Mouse (Mus musculus) lung, postnatal 0 days (tissue): ENCODE measurements around the gene Dact3. TPM values are rescaled to one million over a fixed set of nuclear protein-coding genes. Genes with fewer than 3 reads are reported as not detected.

Source experiments
- ATAC-seq: fragments of 200-750 bp; cut with Nextera tagmentation; 2 replicates; pipeline ENCODE4 v1.8.0; 2017; ENCODE audit warnings: moderate library complexity
- DNase-seq: peaks from one replicate; pipeline ENCODE4 v3.0.0-alpha.2; 2016; ENCODE audit warnings: low spot score
- H3K27ac ChIP-seq: fragments of 300-500 bp; sonication (generic); 2 replicates; pipeline ENCODE4 v1.5.1; 2014; ENCODE audit warnings: antibody characterized with exemption, mild to moderate bottlenecking, low read length, mixed read lengths
- H3K27me3 ChIP-seq: fragments of 300-500 bp; sonication (generic); replicated peaks from 2 replicates; pipeline ENCODE4 v1.6.1; 2014; ENCODE audit warnings: low read length, mixed read lengths; ENCODE audit not compliant: insufficient read depth
- H3K36me3 ChIP-seq: fragments of 300-500 bp; sonication (generic); 2 replicates; pipeline ENCODE4 v1.6.1; 2014; ENCODE audit warnings: low read length, mixed read lengths; ENCODE audit not compliant: insufficient read depth
- H3K4me1 ChIP-seq: fragments of 300-500 bp; sonication (generic); 2 replicates; pipeline ENCODE4 v1.6.1; 2014; ENCODE audit warnings: antibody characterized with exemption, low read depth, low read length, mixed read lengths; ENCODE audit not compliant: insufficient read depth
- H3K4me2 ChIP-seq: fragments of 300-500 bp; sonication (generic); replicated peaks from 2 replicates; pipeline ENCODE4 v1.6.1; 2014; ENCODE audit warnings: low read depth, mild to moderate bottlenecking, low read length, moderate library complexity, mixed read lengths
- H3K4me3 ChIP-seq: fragments of 300-500 bp; sonication (generic); 2 replicates; pipeline ENCODE4 v1.5.1; 2014; ENCODE audit warnings: low read depth, low read length
- H3K9ac ChIP-seq: fragments of 300-500 bp; sonication (generic); replicated peaks from 2 replicates; pipeline ENCODE4 v1.6.1; 2014; ENCODE audit warnings: low read depth, mild to moderate bottlenecking
- H3K9me3 ChIP-seq: fragments of 300-500 bp; sonication (generic); 2 replicates; pipeline ENCODE4 v1.6.1; 2016; ENCODE audit warnings: low read length, mixed read lengths
- CTCF ChIP-seq: IDR thresholded peaks from 2 replicates; pipeline ENCODE4 v1.5.1; 2016; ENCODE audit warnings: antibody characterized with exemption, mild to moderate bottlenecking
- EP300 ChIP-seq: IDR thresholded peaks from 2 replicates; pipeline ENCODE4 v1.6.1; 2016; ENCODE audit warnings: antibody characterized with exemption, mild to moderate bottlenecking, control low read depth
- WGBS: fragments of 180-500 bp; shearing (Covaris S2); extraction: QIAGEN DNeasy Blood & Tissue Kit; methylation state at CpG from one replicate; pipeline ENCODE4 v1.1.7; 2014; 5-methylcytosine and 5-hydroxymethylcytosine counted together
- polyA plus RNA-seq: library from polyadenylated mRNA; unstranded; fragments of >200 nt; fragmentation: Nextera tagmentation; extraction: Ambion mirVana; gene quantifications from 2 replicates; pipeline ENCODE4 v1.2.1, GENCODE M21; 2015

Gene Dact3
- polyA plus RNA-seq, 1 experiment from 2014 or later, result 4.3 TPM

DNA sequence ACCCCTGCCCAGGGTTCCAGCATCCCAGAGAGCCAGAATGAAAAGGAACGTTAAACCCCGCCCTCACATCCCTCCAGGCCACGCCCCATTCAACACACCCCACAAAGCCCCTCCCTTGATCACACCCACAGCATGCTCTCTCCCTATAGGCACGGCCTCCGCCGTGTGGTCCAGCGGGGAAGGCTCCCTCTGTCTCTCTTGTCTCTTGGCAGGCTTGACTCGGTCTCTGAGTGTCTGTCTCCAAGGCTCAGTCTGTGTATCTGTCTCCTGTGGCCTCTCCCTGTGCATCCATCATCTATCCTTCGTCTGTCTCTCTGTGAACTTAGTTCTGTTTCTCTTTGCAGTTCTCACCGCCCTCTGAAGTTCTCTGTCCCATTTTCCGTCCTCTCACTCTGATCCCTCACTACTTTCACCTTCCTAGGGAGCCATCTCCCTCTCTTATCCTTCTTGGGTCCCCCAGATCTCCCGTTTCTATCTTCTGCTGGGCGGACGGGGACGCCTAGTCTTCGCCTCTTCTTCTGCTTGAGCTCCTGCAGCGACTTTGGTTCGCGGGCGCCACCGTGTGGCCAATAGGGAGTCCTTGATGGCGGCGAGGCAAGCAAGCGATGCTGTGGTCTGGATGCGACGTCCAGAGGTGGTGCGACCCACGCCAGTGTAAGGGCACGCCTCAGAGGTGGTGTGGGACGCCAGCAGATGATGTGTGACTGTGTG is 16.7 kb downstream of the Dact3 start, which contains the start of gene Gng8:
TSS of gene Gng8 (plus strand) at position 146 of the 711 bp plus-strand sequence.
- Histone ChIP-seq H3K27ac (peak within 1 kb of the TSS; percentile 69), H3K4me1 (0 out of 2 replicates have a peak, but pooled peaks cover 3% of the 10 kb centered on the region), H3K36me3 (no peaks in the 10 kb centered on the region), H3K27me3 (peaks cover 15% of the 10 kb centered on the region), H3K4me2 (peak within 1 kb of the TSS; percentile 59), H3K9me3 (no peaks in the 10 kb centered on the region), H3K4me3 (peak within 1 kb of the TSS; percentile 26; the same call in 1 of the 2 replicates), H3K9ac (no peak within 1 kb of the TSS)
- DNase-seq (peak; percentile 93), ATAC-seq (peak; percentile 83)
- TF ChIP-seq CTCF (peak; percentile 99), EP300 (no peak)
- under 1% methylated on average over 27 of the region's 30 CpGs for WGBS

GRCm38 (mm10) chr7:16892352-16892730 is 17.2 kb downstream of the Dact3 start:
- WGBS, result 33% methylated on average over 9 of the region's 9 CpGs
- H3K9ac ChIP-seq, result no peak overlapping the region
- no peak overlapping the region for H3K4me2 ChIP-seq
- TF ChIP-seq CTCF, result no peak
- TF ChIP-seq EP300, result no peak
- no peaks in the 10 kb centered on the region for H3K9me3 ChIP-seq
- H3K4me3 ChIP-seq, result no peak overlapping the region
- ATAC-seq, result no peak
- H3K4me1 ChIP-seq, result 0 out of 2 replicates have a peak, but pooled peaks cover 3% of the 10 kb centered on the region
- peaks cover 15% of the 10 kb centered on the region for H3K27me3 ChIP-seq
- H3K36me3 ChIP-seq, result no peaks in the 10 kb centered on the region
- H3K27ac ChIP-seq, result no peak overlapping the region
- DNase-seq, result no peak

DNA sequence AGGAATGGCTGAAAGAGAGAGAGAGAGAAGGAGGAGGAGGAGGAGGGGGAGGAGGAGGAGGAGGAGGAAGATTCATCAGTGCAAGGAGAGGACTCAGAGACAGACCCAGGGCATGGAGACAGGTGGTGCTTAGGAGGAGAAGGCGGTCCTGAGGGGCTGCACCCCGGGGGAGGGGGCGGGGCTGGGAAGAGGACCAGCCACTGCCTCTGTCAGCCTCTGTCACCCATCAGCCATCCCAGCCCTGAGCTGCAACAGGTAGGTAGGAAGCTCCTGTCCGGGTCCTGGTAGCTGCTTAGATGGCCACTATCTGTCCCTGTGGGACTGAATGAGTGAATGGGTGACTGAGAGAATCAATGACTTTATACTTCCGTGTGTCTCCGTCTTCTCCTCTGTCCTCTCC is 18.5 kb downstream of the Dact3 start:
- no peak overlapping the region for H3K4me3 ChIP-seq
- H3K27me3 ChIP-seq, result peaks cover 15% of the 10 kb centered on the region
- WGBS, result 14% methylated on average over 6 of the region's 6 CpGs
- 0 out of 2 replicates have a peak, but pooled peaks cover 3% of the 10 kb centered on the region for H3K4me1 ChIP-seq
- H3K9ac ChIP-seq, result no peak overlapping the region
- DNase-seq (no peak), ATAC-seq (no peak)
- H3K36me3 ChIP-seq, result no peaks in the 10 kb centered on the region
- TF ChIP-seq CTCF, result no peak
- no peak for TF ChIP-seq EP300
- H3K9me3 ChIP-seq, result no peaks in the 10 kb centered on the region
- H3K27ac ChIP-seq, result no peak overlapping the region
- no peak overlapping the region for H3K4me2 ChIP-seq

DNA sequence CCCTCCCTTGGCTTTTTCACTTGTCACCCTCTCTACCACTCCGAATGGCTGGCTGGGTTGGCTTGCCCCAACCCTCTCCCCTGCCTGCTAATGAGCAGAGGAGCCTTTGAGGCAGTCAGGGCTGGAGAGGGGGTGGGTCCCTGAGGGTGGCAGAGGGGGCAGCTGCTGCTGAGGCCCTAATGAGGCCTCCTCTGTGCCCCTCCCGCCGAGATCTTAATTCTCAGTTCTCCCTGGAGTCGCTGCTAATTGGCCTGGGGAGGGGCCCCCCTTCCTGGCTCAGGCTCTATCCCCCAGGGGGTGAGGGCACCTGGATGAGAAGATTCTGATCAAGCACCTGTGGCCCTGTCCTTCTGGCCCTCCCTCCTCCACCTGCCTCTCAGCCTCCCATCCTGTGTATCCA is 19.2 kb downstream of the Dact3 start:
- Histone ChIP-seq H3K36me3 (no peaks in the 10 kb centered on the region), H3K9me3 (no peaks in the 10 kb centered on the region), H3K4me1 (0 out of 2 replicates have a peak, but pooled peaks cover 3% of the 10 kb centered on the region), H3K27me3 (peaks cover 15% of the 10 kb centered on the region), H3K4me3 (no peak overlapping the region), H3K9ac (no peak overlapping the region), H3K27ac (no peak overlapping the region), H3K4me2 (no peak overlapping the region)
- ATAC-seq, result no peak
- no peak for DNase-seq
- TF ChIP-seq EP300 (no peak), CTCF (no peak)
- 11% methylated on average over 4 of the region's 4 CpGs for WGBS

DNA sequence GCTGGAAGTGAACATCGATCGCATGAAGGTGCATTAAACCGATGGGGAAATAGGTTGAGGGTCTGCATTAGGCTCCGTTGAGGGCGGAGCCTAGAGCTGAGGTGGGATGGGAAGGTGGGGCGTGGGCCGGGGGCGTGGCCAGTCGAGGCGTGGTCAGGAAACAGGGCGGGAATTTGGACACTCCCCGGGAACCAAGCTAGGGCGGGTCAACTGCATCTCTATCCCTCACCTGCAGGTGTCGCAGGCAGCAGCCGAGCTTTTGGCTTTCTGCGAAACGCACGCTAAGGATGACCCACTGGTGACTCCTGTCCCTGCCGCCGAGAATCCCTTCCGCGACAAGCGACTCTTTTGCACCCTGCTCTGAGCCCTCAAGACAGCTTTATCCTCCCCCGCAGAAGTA is 19.9 kb downstream of the Dact3 start:
- Histone ChIP-seq H3K9ac (no peak overlapping the region), H3K4me2 (peak overlapping the region; percentile 27), H3K4me1 (0 out of 2 replicates have a peak, but pooled peaks cover 3% of the 10 kb centered on the region), H3K4me3 (no peak overlapping the region), H3K27me3 (peaks cover 15% of the 10 kb centered on the region), H3K9me3 (no peaks in the 10 kb centered on the region), H3K27ac (no peak overlapping the region), H3K36me3 (no peaks in the 10 kb centered on the region)
- TF ChIP-seq CTCF, result peak; percentile 91
- TF ChIP-seq EP300, result no peak
- 1% methylated on average over 24 of the region's 24 CpGs for whole genome bisulfite sequencing
- ATAC-seq (peak; percentile 14; the same call in 1 of the 2 replicates), DNase-seq (peak; percentile 82)

GRCm38 (mm10) chr7:16895511-16895910 is 20.4 kb downstream of the Dact3 start:
- Histone ChIP-seq H3K27me3 (peaks cover 15% of the 10 kb centered on the region), H3K9ac (no peak overlapping the region), H3K4me3 (no peak overlapping the region), H3K36me3 (no peaks in the 10 kb centered on the region), H3K4me2 (peak overlapping the region; percentile 27), H3K4me1 (0 out of 2 replicates have a peak, but pooled peaks cover 3% of the 10 kb centered on the region), H3K9me3 (no peaks in the 10 kb centered on the region), H3K27ac (no peak overlapping the region)
- WGBS, result 33% methylated on average over 10 of the region's 10 CpGs
- no peak for DNase-seq
- no peak for ATAC-seq
- no peak for TF ChIP-seq EP300
- no peak for TF ChIP-seq CTCF
